1 mouse cellular context compared by ENCODE assay signal in the genomic region with DNA sequence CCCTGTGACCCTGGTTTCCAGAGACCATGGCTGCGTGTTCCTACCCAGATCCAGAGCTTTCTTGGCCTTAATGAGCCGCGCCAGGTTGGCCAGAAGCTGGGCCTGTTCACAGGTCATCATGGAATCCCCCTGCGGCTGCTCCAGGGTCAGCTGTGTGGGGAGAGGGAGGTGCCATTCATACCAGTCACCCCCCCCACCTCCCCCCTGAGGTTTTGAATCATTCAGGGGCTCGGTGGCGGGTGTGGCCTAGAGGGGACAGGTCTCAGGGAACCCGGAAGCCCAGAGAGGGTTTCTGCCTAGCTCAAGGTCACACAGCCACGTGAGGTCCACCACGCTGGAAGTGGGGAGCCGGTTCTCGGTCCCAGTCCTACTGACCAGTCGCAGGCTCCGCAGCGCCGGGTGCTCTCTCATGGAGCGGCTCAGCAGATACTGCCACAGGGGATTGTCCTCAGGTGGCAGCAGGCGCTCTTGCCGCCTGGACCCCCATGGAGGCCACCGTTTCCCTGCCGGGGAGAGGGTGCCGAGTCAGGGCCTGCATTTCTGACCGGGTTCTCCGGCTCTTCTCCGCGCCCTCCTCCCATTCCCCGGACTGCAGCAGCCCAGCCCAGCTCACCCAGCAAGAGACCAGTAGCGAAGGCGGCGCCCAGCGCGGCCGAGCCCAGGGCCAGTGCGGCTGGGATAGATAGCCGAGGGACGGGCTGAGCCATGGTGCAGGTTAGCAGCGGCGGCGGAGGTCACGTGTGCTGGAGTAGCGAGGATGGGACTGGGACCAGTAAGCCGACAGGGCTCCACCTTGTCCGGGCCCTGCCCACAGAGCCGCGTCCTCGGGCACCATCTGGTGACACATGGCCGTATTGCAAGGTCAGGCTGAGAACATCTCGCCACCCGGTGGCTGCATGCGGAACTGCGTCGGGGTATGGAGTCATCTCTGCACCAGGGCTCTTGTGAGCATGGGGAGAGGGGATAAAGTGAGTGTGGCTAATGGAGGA.
TF ChIP-seq lines count a peak whose summit lies in the region.

A gene (minus strand): TSS at position 812 of the 989 bp plus-strand sequence.

TF ChIP-seq in MEL, 35 proteins besides CTCF, POLR2A, EP300 and RAD21 (continued from another document):
- TF ChIP-seq MAZ (IDR thresholded peaks at IDR 0.05; ENCODE audit: low read depth, low read length) = no peak; the same call in 1 of the 2 replicates
- peak; percentile 62; the same call in 1 of the 2 replicates for TF ChIP-seq NELFE (IDR thresholded peaks at IDR 0.05; ENCODE audit: low read depth, low read length)
- TF ChIP-seq NRF1 (IDR thresholded peaks at IDR 0.05; ENCODE audit: insufficient read depth, low read depth, low read length, poor library complexity, severe bottlenecking) = no peak
- TF ChIP-seq ZKSCAN1 (IDR thresholded peaks at IDR 0.05; ENCODE audit: low read depth, low read length) = no peak
- peak; percentile 84 for TF ChIP-seq BHLHE40 (IDR thresholded peaks at IDR 0.05; ENCODE audit: borderline replicate concordance, low read depth, low read length)
- peak; percentile 72 for TF ChIP-seq ZNF384 (IDR thresholded peaks at IDR 0.05; ENCODE audit: low read depth, low read length)
- peak; percentile 46; the same call in 1 of the 2 replicates for TF ChIP-seq TBP (IDR thresholded peaks at IDR 0.05; ENCODE audit: low read depth, low read length)
- TF ChIP-seq SIN3A (IDR thresholded peaks at IDR 0.05; ENCODE audit: low read length) = peak; percentile 70
- no peak for TF ChIP-seq E2F4 (IDR thresholded peaks at IDR 0.05; ENCODE audit: borderline replicate concordance, low read depth, low read length)
- peak; percentile 64; the same call in 1 of the 2 replicates for TF ChIP-seq ELF1 (IDR thresholded peaks at IDR 0.05; ENCODE audit: low read depth, low read length)
- TF ChIP-seq CHD2 (IDR thresholded peaks at IDR 0.05; ENCODE audit: low read length) = no peak
